In the genomic region with DNA sequence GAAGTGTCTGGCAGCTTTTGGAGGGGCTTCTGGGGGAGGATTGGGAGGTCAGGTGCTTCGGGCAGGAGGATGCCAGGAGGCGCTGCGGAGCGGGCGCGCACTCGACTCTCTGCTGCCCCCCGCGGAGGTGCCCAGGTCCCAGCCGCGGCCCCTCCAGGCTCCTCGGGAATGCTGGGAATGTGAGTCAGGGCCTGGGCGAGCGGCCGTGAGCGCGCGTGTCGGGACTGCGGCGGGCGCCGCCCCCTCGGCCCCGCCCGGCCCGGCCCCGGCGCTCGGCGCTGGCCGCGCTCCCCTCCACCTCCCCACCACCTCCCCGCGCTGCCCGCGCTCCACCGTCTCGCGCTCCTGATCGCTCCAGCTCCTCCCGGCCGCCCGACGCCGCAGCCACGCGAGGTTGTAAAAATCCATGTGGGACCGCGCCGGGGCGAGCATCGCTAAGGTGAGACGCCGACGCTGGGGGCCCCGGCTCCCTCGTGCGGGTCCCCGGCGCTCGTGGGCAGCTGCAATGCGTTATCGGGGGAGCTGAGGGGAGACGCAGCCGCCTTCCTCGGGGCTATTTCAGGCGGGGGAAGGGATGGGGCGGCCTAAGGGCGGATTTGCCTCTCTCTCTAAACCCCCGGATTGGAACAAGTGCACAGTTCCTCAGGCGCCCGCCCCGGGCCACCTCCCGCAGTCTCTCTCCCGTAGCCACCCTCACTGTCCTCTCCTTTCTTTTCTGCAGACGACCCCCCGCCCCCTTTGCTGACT, we compare ENCODE assay signal across 8 mouse cellular contexts. TPM values are rescaled to one million over a fixed set of nuclear protein-coding genes. Genes with fewer than 3 reads are reported as not detected.
DNase-seq lines count a peak whose midpoint lies in the region; ATAC-seq and TF ChIP-seq lines count a peak whose summit lies in the region.

A gene (plus strand): TSS at position 253 of the 747 bp plus-strand sequence.

- under 1% methylated on average over 55 of the region's 78 CpGs for WGBS in hindbrain, embryonic 12.5 days
- under 1% methylated on average over 55 of the region's 78 CpGs for WGBS in lung, postnatal 0 days

- H3K36me3 ChIP-seq in hindbrain, embryonic 12.5 days: no peaks in the 10 kb centered on the region
- H3K36me3 ChIP-seq in lung, postnatal 0 days (ENCODE audit: insufficient read depth, low read length): no peaks in the 10 kb centered on the region

- H3K27me3 ChIP-seq in hindbrain, embryonic 12.5 days: 0 out of 2 replicates have a peak, but pooled peaks cover 4% of the 10 kb centered on the region
- 0 out of 2 replicates have a peak, but pooled peaks cover 2% of the 10 kb centered on the region for H3K27me3 ChIP-seq in lung, postnatal 0 days (replicated peaks; ENCODE audit: insufficient read depth, low read length)

- peak within 1 kb of the TSS; percentile 87 for H3K4me2 ChIP-seq in hindbrain, embryonic 12.5 days (replicated peaks)
- H3K4me2 ChIP-seq in lung, postnatal 0 days (replicated peaks; ENCODE audit: low read depth, low read length): peak within 1 kb of the TSS; percentile 90

- DNase-seq in WW6 (ENCODE audit: low read depth, low spot score): peak; percentile 71
- peak; percentile 88 for DNase-seq in cerebellum, adult 9-11 months
- peak; percentile 65 to 85 for DNase-seq in frontal cortex, postnatal 10 days (ENCODE audit: low spot score in 2 of 2)
- DNase-seq in layer of hippocampus, postnatal 36 days: peak; percentile 80 to 83
- peak; percentile 87 for DNase-seq in lung, postnatal 0 days (ENCODE audit: low spot score)
- peak; percentile 89 for DNase-seq in right cerebral cortex, adult 18-20 months

- no peak for TF ChIP-seq EP300 in lung, postnatal 0 days (IDR thresholded peaks at IDR 0.05)

- peak within 1 kb of the TSS; percentile 67 for H3K9ac ChIP-seq in hindbrain, embryonic 12.5 days
- 0 out of 2 replicates have a peak within 1 kb of the TSS, but pooled peaks have one; percentile 3 for H3K9ac ChIP-seq in lung, postnatal 0 days (replicated peaks; ENCODE audit: low read depth)

- H3K4me3 ChIP-seq in hindbrain, embryonic 12.5 days: peak within 1 kb of the TSS; percentile 57
- peak within 1 kb of the TSS; percentile 50 for H3K4me3 ChIP-seq in lung, postnatal 0 days (ENCODE audit: low read depth, low read length)

- peak; percentile 95 for ATAC-seq in hindbrain, embryonic 12.5 days (ENCODE audit: low FRiP score)
- peak; percentile 99 for ATAC-seq in lung, postnatal 0 days
- no peak for ATAC-seq in activated CD4-positive, CD25-positive, alpha-beta regulatory T cell, adult 4 months

- peak within 1 kb of the TSS; percentile 81 for H3K27ac ChIP-seq in hindbrain, embryonic 12.5 days
- H3K27ac ChIP-seq in lung, postnatal 0 days (ENCODE audit: low read length): no peak within 1 kb of the TSS

- TF ChIP-seq CTCF in lung, postnatal 0 days (IDR thresholded peaks at IDR 0.05): peak; percentile 71

- peaks cover 9% of the 10 kb centered on the region for H3K4me1 ChIP-seq in hindbrain, embryonic 12.5 days
- H3K4me1 ChIP-seq in lung, postnatal 0 days (ENCODE audit: insufficient read depth, low read depth, low read length): no peaks in the 10 kb centered on the region; the same call in 1 of the 2 replicates

- no peaks in the 10 kb centered on the region for H3K9me3 ChIP-seq in hindbrain, embryonic 12.5 days (replicated peaks)
- no peaks in the 10 kb centered on the region for H3K9me3 ChIP-seq in lung, postnatal 0 days (ENCODE audit: low read length)

RNA-seq across cellular contexts. Expression of the gene that starts here (rescaled TPM):
- 36.0 and 39.4 TPM in 2 replicates for polyA plus RNA-seq in hindbrain, embryonic 12.5 days (2016; fragmentation: Nextera tagmentation; extraction: Ambion mirVana)
- total RNA-seq in layer of hippocampus, postnatal 36 days (2021): 100 to 1,000 TPM; 221 to 266 TPM
- polyA plus RNA-seq in lung, postnatal 0 days (2015; fragmentation: Nextera tagmentation; extraction: Ambion mirVana): 1.9 and 2.2 TPM in 2 replicates
- polyA plus RNA-seq in activated CD4-positive, CD25-positive, alpha-beta regulatory T cell, adult 4 months (2017; shearing (Covaris generic)): under 1 TPM in 1 of 2 experiments, not detected in 1; 0.56 TPM

Comparison
In these comparisons a context has a peak if more than half of its experiments do, and no peak if none do; other contexts are left out.
1. RNA of the gene that starts here (polyA plus RNA-seq): 36.0 to 39.4 TPM in hindbrain, embryonic 12.5 days; 1.9 to 2.2 TPM in lung, postnatal 0 days and 0.56 TPM in activated CD4-positive, CD25-positive, alpha-beta regulatory T cell, adult 4 months; every median in the first group is over 10 times any median in the second.
2. Peak in every context shown above with its lines, with median percentiles within 50 percentile points of each other: DNase-seq.